Mouse (Mus musculus) forelimb bud, embryonic 11.5 days (tissue): ENCODE data around the gene Abcc10.
A peak's percentile ranks its signal among the peaks of the same experiment; 100 is the strongest.

Experiments
- DNase-seq: peaks from one replicate; pipeline ENCODE4 v3.0.0-alpha.2; 2012; ENCODE audit warnings: low read depth, low spot score

Abcc10 gene

DNA sequence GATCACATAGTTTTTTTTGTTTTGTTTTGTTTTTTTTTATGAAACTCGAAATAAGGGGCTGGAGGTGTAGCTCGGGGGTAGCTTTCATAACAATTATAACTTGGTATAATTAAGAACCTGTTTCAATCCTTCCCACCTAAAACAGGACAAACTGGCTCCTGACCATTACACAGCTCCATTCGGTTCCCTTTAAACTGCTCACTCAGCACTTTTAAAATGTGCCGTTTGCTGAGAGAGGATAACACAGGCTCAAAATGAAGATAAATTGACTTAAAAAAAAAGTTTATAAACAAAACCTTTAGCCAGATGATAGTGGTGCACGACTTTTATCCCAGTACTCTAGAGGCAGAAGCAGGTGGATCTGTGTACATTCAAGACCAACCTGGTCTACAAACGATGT is 42.7 kb downstream of the Abcc10 start:
- DNase-seq, result no peak

DNA sequence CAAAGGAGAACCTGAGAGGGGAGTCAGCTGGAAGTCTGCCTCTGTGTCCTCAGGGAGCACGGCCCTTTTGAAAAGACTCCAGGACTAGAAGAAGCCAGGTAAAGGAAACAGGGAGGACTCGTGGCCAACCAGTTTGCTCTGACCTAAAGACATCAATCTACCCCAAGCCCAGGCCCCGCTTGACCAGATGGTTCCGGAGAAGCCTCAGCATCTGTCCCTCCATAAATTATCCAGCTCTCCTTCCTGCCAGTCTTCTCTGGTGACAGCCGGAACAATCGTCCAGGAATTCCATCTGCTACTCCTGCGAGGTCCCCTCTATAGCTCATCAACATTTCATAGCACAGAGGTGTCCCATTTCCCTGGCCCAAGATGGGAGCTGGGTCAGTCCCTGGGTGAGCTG is 43.5 kb downstream of the Abcc10 start:
- no peak for DNase-seq

DNA sequence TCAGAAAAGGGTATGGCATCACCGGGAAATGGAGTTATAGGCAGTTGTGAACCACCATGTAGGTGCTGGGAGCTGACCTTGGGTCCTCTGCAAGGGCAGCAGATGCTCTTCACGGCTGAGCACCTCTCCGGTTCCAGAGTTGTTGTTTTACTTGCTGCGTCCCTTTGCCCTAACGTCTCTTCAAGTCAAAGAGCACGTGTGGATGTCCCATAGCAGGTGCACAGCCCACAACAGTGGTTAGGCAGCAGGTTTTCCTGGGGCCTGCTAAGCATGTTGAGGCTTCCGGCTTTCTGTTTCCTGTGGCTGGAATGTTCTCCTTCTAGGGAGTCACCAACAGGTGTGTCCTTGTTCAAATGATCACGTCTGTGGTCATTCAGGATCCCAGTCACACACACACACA is 44.2 kb downstream of the Abcc10 start:
- no peak for DNase-seq

GRCm38 (mm10) chr17:46283140-46283539 is 45.0 kb downstream of the Abcc10 start:
- no peak for DNase-seq

DNA sequence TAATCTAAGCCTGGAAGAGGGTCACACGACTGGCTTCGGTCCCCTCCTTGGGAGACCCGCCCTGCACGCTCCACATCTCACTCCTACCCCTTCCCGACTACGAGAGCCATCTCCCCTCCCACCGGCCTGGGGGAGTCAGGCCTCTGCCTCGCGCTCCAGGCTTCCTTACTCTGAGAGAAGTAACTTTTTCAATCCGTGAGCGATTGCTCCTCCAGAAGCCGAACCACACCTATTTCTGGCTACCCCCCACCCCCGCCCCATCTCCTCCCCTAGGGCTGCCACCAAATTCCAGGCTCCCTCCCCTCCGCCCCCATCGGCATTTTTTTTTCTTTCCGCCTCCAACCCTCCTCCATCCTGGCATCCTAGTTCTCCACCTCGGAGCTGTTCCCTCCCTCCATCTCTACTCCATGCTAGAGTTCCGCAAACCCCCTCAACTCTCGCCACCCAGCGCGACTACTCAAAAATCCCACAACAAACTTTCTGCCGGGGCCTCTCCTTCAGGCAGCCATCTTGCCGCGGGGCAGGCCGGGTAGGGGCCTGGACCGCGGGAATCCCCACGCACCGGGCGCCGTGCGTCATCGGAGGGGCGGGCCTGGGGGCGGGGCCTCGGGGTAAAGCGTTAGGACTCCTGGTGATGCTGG is 45.5 kb downstream of the Abcc10 start, which contains the start of gene Tjap1:
Gene Tjap1, minus strand, starts transcription at position 544 of the 641 bp plus-strand sequence.
- DNase-seq, result peak; percentile 85

DNA sequence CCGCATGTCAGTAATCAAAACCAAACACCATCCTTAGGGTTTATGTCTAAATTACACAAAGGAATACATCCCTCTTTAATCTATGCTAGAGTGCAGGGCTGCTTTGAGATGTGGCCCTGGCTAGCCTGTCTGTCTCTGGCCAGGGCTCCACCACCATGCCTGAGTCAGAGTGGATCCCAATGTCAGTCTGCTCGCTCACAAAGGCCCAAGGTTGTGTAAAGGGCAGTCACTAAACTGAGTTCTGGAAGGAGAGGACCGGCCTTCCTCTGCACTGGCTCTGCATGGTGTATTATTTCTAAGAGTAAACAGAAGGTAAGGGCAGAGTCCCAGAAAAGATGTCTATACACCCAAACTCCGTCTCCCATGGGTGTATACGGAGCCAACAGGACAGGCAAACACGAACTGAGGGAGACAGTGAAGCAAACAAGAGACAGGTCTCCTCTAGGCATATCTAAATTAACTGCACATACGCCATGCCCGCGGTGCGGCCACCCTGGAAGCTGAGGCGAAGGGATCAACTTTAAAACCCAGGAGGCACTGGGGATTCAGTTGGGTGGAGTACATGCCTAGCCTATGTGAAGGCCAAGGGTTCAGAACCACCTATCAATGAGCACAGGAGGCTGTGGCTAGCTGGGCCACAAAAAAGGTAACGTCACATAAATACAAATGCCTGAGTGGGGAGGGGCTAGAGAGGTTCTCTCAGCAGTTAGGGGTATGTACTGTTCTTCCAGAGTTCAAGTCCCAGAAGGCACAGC is 50.0 kb downstream of the Abcc10 start:
- DNase-seq, result no peak

GRCm38 (mm10) chr17:46277586-46277985 is 50.6 kb downstream of the Abcc10 start:
- peak; percentile 49 for DNase-seq

- no peak for DNase-seq
Measured at GRCm38 (mm10) chr17:46275506-46275905, 52.6 kb downstream of the Abcc10 start.

- no peak for DNase-seq
Measured at GRCm38 (mm10) chr17:46275034-46275433, 53.1 kb downstream of the Abcc10 start.

- DNase-seq, result no peak
Measured at GRCm38 (mm10) chr17:46274465-46274864, 53.7 kb downstream of the Abcc10 start.

GRCm38 (mm10) chr17:46273803-46274236 is 54.3 kb downstream of the Abcc10 start:
- no peak for DNase-seq

DNA sequence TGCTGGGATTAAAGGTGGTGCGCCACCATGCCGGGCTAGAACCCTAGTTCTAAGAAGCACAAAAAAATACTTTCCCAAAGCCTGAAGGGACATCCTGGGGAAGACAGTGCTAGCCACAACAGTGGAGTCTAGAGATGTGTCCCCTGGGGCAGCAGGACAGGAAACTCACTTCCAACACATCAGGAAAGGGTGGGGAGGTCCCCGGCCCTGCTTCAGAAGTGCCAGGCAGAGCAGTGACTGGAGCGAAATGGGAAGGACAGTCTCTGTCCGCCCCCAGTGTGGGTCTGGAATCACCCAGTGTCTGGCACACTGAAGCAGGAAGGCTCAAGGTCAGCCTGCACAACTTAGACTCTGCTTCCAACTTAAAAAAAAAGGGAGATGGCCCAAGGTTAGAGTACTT is 55.5 kb downstream of the Abcc10 start:
- no peak for DNase-seq

GRCm38 (mm10) chr17:46272058-46272457 is 56.1 kb downstream of the Abcc10 start:
- no peak for DNase-seq

DNA sequence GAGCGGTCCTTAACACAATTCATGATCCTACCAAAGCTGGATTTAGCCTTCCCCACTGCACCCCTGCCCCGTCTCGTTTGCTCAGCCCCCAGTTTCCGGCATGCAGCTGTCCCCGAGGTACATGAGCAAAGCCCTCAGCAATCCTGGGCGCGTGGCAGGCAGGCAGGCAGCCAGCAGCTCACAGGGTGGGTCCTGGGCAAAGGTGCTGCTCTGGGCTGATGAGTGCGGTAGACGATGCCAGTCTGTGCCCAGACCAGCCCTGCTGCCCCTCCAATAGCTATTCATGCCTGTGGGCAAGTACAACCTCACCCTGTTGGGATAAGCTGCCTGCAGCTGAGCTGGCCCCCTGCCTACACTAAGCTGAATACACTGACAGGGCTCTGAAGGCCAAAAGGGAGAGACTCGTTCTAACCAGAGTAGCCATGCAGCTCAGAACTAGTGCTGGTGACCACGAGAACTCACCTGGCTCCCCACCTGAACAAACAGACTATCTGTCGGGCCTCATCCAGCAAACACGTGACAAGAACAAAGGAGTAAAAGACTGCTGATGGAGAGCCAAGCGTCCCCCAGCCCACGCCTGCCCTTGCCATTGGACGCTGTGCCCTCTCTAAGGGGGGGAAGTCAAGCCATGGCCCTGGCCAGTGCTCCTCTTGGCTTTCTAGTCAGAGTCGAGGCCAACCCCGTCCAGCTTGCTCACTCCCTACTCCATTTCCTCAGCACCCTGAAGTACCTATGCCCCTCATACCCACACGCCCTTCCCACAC is 58.2 kb downstream of the Abcc10 start:
- no peak for DNase-seq

GRCm38 (mm10) chr17:46268026-46268720 is 60.0 kb downstream of the Abcc10 start:
- no peak for DNase-seq

DNA sequence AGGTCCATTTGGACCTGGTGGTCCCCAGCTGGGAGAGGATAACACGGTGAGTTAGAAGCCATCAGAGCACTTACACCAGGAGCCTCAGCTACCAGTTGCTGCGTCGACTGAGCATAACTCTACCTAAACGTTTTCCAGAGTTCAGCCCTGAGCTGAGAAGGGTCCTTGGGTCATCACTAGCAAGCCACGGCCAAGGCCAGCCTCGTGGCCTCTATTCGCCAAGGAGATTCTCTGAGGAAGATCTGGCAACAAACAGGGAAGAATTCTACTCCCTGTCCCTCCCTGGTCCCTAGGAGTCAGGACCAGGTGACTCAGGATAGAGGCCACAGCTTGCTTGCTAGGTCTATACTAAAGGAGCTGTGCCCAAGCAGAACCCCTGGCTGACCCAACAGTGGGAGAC is 60.6 kb downstream of the Abcc10 start:
- no peak for DNase-seq

- no peak for DNase-seq
Measured at GRCm38 (mm10) chr17:46266986-46267385, 61.2 kb downstream of the Abcc10 start.

GRCm38 (mm10) chr17:46265918-46266618 is 62.1 kb downstream of the Abcc10 start:
- peak; percentile 78 for DNase-seq

- DNase-seq, result no peak
Measured at GRCm38 (mm10) chr17:46265502-46265901, 62.6 kb downstream of the Abcc10 start.

GRCm38 (mm10) chr17:46262201-46262694 is 65.9 kb downstream of the Abcc10 start:
- DNase-seq, result no peak

GRCm38 (mm10) chr17:46259675-46260074 is 68.5 kb downstream of the Abcc10 start:
- no peak for DNase-seq
